In the genomic region with DNA sequence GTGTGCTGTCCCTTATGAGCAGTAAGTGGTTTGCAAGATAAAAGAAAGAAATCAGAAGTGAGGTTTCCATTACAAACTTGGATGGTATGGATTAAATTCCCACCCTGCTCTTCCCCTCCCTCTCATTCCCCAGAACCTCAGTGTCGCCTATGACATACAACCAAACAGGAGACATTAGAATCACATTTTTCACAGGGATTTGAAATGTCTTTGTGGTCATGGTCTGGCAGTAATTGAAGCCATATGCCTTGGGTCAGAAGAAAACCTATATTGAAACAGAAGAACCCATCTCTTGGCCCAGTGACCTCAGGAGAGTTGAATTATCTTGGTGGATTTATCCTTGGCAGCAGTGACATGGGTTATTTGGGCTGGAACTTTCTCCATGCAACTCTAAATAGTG, we compare ENCODE assay signal across 30 mouse cellular contexts.
DNase-seq lines count a peak whose midpoint lies in the region; ATAC-seq and TF ChIP-seq lines count a peak whose summit lies in the region.
"Had no signal": no experiment of that assay in that cellular context is flagged by ENCODE, and none has a peak within 500 bp of the region (broad histone marks: within the 10 kb centered on the region; RNA-seq: fewer than 3 reads in every experiment).

No protein-coding gene starts in this region.

- TF ChIP-seq CTCF in embryonic fibroblast, embryonic 13.5 days (IDR thresholded peaks at IDR 0.05; ENCODE audit: borderline replicate concordance, insufficient read depth, low read length): no peak

- H3K9me3 ChIP-seq in limb, embryonic 13.5 days: no peaks in the 10 kb centered on the region
- no peaks in the 10 kb centered on the region for H3K9me3 ChIP-seq in limb, embryonic 10.5 days (replicated peaks)
- H3K9me3 ChIP-seq: heart, embryonic 13.5 days; hindbrain, embryonic 10.5 days; hindbrain, embryonic 15.5 days; liver, embryonic 15.5 days; midbrain, embryonic 12.5 days; neural tube, embryonic 12.5 days had no signal

- no peaks in the 10 kb centered on the region for H3K27me3 ChIP-seq in limb, embryonic 13.5 days
- H3K27me3 ChIP-seq in limb, embryonic 10.5 days (ENCODE audit: low read depth, poor library complexity, severe bottlenecking): no peaks in the 10 kb centered on the region
- H3K27me3 ChIP-seq: CH12.LX; heart, embryonic 13.5 days; hindbrain, embryonic 15.5 days; liver, embryonic 15.5 days; midbrain, embryonic 12.5 days; neural tube, embryonic 12.5 days had no signal

- WGBS in limb, embryonic 13.5 days: 27% methylated on average over 1 of the region's 1 CpGs
- 5% methylated on average over 1 of the region's 1 CpGs for WGBS in limb, embryonic 10.5 days

- no peak for DNase-seq in limb, embryonic 10.5 days (ENCODE audit: low spot score)
- peak; percentile 46 for DNase-seq in embryo, embryonic 11.5 days (ENCODE audit: low read depth, low spot score)
- no peak for DNase-seq in adrenal gland, postnatal 25 days
- DNase-seq in thymus, postnatal 10 days (ENCODE audit: low spot score in 2 of 2): no peak
- DNase-seq: adrenal gland, adult 8-10 months; cerebellum, adult 11 months; cerebellum, adult 9-10 months; heart, adult 2 months; heart, postnatal 10 days; kidney, adult 2 months; kidney, postnatal 36 days; left cerebral cortex, postnatal 4 days; lung, postnatal 14 days; thymus, adult 2 months; thymus, postnatal 4 days had no signal

- ATAC-seq in limb, embryonic 13.5 days (ENCODE audit: low FRiP score, low read depth): peak; percentile 73
- no peak for ATAC-seq in erythroid progenitor cell, adult 5-6 weeks (replicated peaks; ENCODE audit: low FRiP score, poor library complexity, severe bottlenecking)
- ATAC-seq: activated CD4-positive, CD25-positive, alpha-beta regulatory T cell, adult 4 months; forebrain, embryonic 16.5 days had no signal

- no peaks in the 10 kb centered on the region for H3K4me1 ChIP-seq in limb, embryonic 13.5 days
- H3K4me1 ChIP-seq in limb, embryonic 10.5 days: peaks cover 6% of the 10 kb centered on the region; the same call in 1 of the 2 replicates
- H3K4me1 ChIP-seq in embryonic fibroblast, embryonic 13.5 days (ENCODE audit: control insufficient read depth, insufficient read depth, low read length): peaks cover 2% of the 10 kb centered on the region; the same call in 1 of the 2 replicates
- H3K4me1 ChIP-seq: heart, embryonic 13.5 days; hindbrain, embryonic 10.5 days; hindbrain, embryonic 15.5 days; liver, embryonic 15.5 days; midbrain, embryonic 12.5 days; neural tube, embryonic 12.5 days had no signal

- no peak overlapping the region for H3K27ac ChIP-seq in limb, embryonic 13.5 days
- no peak overlapping the region for H3K27ac ChIP-seq in limb, embryonic 10.5 days
- H3K27ac ChIP-seq in embryonic fibroblast, embryonic 13.5 days (ENCODE audit: insufficient read depth, low read length): 0 out of 2 replicates have a peak overlapping the region, but pooled peaks have one; percentile 24
- H3K27ac ChIP-seq: heart, adult 2 months; heart, embryonic 13.5 days; hindbrain, embryonic 10.5 days; hindbrain, embryonic 15.5 days; layer of hippocampus, adult 2 months; liver, embryonic 15.5 days; midbrain, embryonic 12.5 days; neural tube, embryonic 12.5 days had no signal

- no peak overlapping the region for H3K9ac ChIP-seq in limb, embryonic 13.5 days
- H3K9ac ChIP-seq: heart, embryonic 13.5 days; hindbrain, embryonic 15.5 days; liver, embryonic 15.5 days; lung, embryonic 14.5 days; midbrain, embryonic 12.5 days; neural tube, embryonic 12.5 days had no signal

- H3K4me2 ChIP-seq in limb, embryonic 13.5 days (replicated peaks): no peak overlapping the region
- H3K4me2 ChIP-seq: heart, embryonic 13.5 days; hindbrain, embryonic 15.5 days; liver, embryonic 15.5 days; lung, embryonic 14.5 days; midbrain, embryonic 12.5 days; neural tube, embryonic 12.5 days had no signal

- no peaks in the 10 kb centered on the region for H3K36me3 ChIP-seq in limb, embryonic 13.5 days
- no peaks in the 10 kb centered on the region for H3K36me3 ChIP-seq in limb, embryonic 10.5 days
- H3K36me3 ChIP-seq: heart, embryonic 13.5 days; hindbrain, embryonic 10.5 days; hindbrain, embryonic 15.5 days; liver, embryonic 15.5 days; midbrain, embryonic 12.5 days; neural tube, embryonic 12.5 days had no signal

- H3K4me3 ChIP-seq in limb, embryonic 13.5 days: no peak overlapping the region
- no peak overlapping the region for H3K4me3 ChIP-seq in limb, embryonic 10.5 days
- H3K4me3 ChIP-seq in embryonic fibroblast, embryonic 13.5 days (ENCODE audit: insufficient read depth, low read length): no peak overlapping the region
- H3K4me3 ChIP-seq: heart, adult 2 months; heart, embryonic 13.5 days; hindbrain, embryonic 10.5 days; hindbrain, embryonic 15.5 days; layer of hippocampus, adult 2 months; liver, embryonic 15.5 days; midbrain, embryonic 12.5 days; myocyte; neural tube, embryonic 12.5 days had no signal

- TF ChIP-seq POLR2A in embryonic fibroblast, embryonic 13.5 days (IDR thresholded peaks at IDR 0.05; ENCODE audit: low read depth, low read length): no peak
